Comparison of ENCODE assay signal across 24 mouse cellular contexts in genomic region chr5:77871403-77871802, GRCm38 (mm10).
DNase-seq lines count a peak whose midpoint lies in the region; ATAC-seq and TF ChIP-seq lines count a peak whose summit lies in the region.
"Had no signal": no experiment of that assay in that cellular context is flagged by ENCODE, and none has a peak within 500 bp of the region (broad histone marks: within the 10 kb centered on the region; RNA-seq: fewer than 3 reads in every experiment).

No protein-coding gene starts in this region.

- no peaks in the 10 kb centered on the region for H3K9me3 ChIP-seq in kidney, embryonic 15.5 days (replicated peaks)
- H3K9me3 ChIP-seq: embryonic facial prominence, embryonic 12.5 days; heart, embryonic 10.5 days; heart, embryonic 15.5 days; limb, embryonic 13.5 days; neural tube, embryonic 13.5 days had no signal

- no peak overlapping the region for H3K4me2 ChIP-seq in kidney, embryonic 15.5 days
- H3K4me2 ChIP-seq: embryonic facial prominence, embryonic 12.5 days; heart, embryonic 15.5 days; limb, embryonic 13.5 days; liver, embryonic 11.5 days; midbrain, embryonic 11.5 days; neural tube, embryonic 13.5 days had no signal

- H3K4me1 ChIP-seq in kidney, embryonic 15.5 days: no peaks in the 10 kb centered on the region
- H3K4me1 ChIP-seq: embryonic facial prominence, embryonic 12.5 days; heart, embryonic 10.5 days; heart, embryonic 15.5 days; limb, embryonic 13.5 days; neural tube, embryonic 13.5 days had no signal

- peak; percentile 60 for TF ChIP-seq CTCF in layer of hippocampus, adult 2 months (conservative IDR thresholded peaks at IDR 0.05)

- ATAC-seq in kidney, embryonic 15.5 days (replicated peaks; ENCODE audit: low FRiP score): peak; percentile 79
- ATAC-seq: forebrain, embryonic 14.5 days had no signal

- H3K4me3 ChIP-seq in layer of hippocampus, adult 2 months: no peak overlapping the region
- H3K4me3 ChIP-seq in kidney, embryonic 15.5 days (replicated peaks): no peak overlapping the region
- H3K4me3 ChIP-seq: embryonic facial prominence, embryonic 12.5 days; heart, embryonic 10.5 days; heart, embryonic 15.5 days; limb, embryonic 13.5 days; neural tube, embryonic 13.5 days had no signal

- H3K36me3 ChIP-seq in kidney, embryonic 15.5 days: no peaks in the 10 kb centered on the region
- H3K36me3 ChIP-seq: embryonic facial prominence, embryonic 12.5 days; heart, embryonic 10.5 days; heart, embryonic 15.5 days; limb, embryonic 13.5 days; neural tube, embryonic 13.5 days had no signal

- no peak for DNase-seq in layer of hippocampus, adult 2 months (ENCODE audit: low spot score in 2 of 2)
- DNase-seq in layer of hippocampus, postnatal 10 days (ENCODE audit: low spot score in 2 of 2): no peak
- peak; percentile 3 for DNase-seq in kidney, adult 18-20 months
- peak; percentile 4 to 39 for DNase-seq in kidney, postnatal 25 days
- DNase-seq in adrenal gland, postnatal 10 days: no peak
- no peak for DNase-seq in frontal cortex, postnatal 36 days (ENCODE audit: low spot score in 2 of 2)
- no peak for DNase-seq in adrenal gland, postnatal 25 days
- DNase-seq: cerebellum, adult 11 months; cerebellum, adult 9-10 months; embryo, embryonic 11 days; gastrocnemius, postnatal 25 days; layer of hippocampus, adult 9-11 months; lung, postnatal 36 days; spleen, adult 18-20 months; thymus, postnatal 14 days had no signal

- no peaks in the 10 kb centered on the region for H3K27me3 ChIP-seq in kidney, embryonic 15.5 days
- H3K27me3 ChIP-seq: embryonic facial prominence, embryonic 12.5 days; heart, embryonic 15.5 days; limb, embryonic 13.5 days; neural tube, embryonic 13.5 days had no signal

- H3K27ac ChIP-seq in layer of hippocampus, adult 2 months: no peak overlapping the region
- no peak overlapping the region for H3K27ac ChIP-seq in kidney, embryonic 15.5 days
- H3K27ac ChIP-seq: embryonic facial prominence, embryonic 12.5 days; heart, embryonic 10.5 days; heart, embryonic 15.5 days; limb, embryonic 13.5 days; neural tube, embryonic 13.5 days had no signal

- WGBS in kidney, embryonic 15.5 days: 69% methylated on average over 5 of the region's 5 CpGs

- no peak overlapping the region for H3K9ac ChIP-seq in kidney, embryonic 15.5 days
- H3K9ac ChIP-seq: embryonic facial prominence, embryonic 12.5 days; heart, embryonic 15.5 days; limb, embryonic 13.5 days; neural tube, embryonic 13.5 days had no signal

Comparison
In these comparisons a context has a peak if more than half of its experiments do, and no peak if none do; other contexts are left out.
1. DNase-seq: peak in kidney, adult 18-20 months (single experiment) and kidney, postnatal 25 days (2 of 2); none in layer of hippocampus, adult 2 months (0 of 2), layer of hippocampus, postnatal 10 days (0 of 2), adrenal gland, postnatal 10 days (single experiment), frontal cortex, postnatal 36 days (0 of 2) and adrenal gland, postnatal 25 days (single experiment).